Mouse (Mus musculus) lung, adult 2 months (tissue): ENCODE measurements at regions not wholly inside any gene's neighbourhood (a gene's known extent, or its start where the extent isn't known, plus 50 kb on each side); places are given as distances from the start of the nearest gene placed in this dataset.

ENCODE experiments used
- DNase-seq: peaks from one replicate; pipeline ENCODE4 v3.0.0; 2022
- H3K4me1 ChIP-seq: fragments of 200-500 bp; 2 replicates; pipeline ENCODE4 v1.6.1; 2011; ENCODE audit warnings: low read length; ENCODE audit not compliant: control insufficient read depth, insufficient read depth
- H3K4me3 ChIP-seq: fragments of 200-500 bp; replicated peaks from 2 replicates; pipeline ENCODE3; 2011; ENCODE audit warnings: low read depth, mild to moderate bottlenecking, control low read depth, low read length; ENCODE audit errors: extremely low read depth
- CTCF ChIP-seq: fragments of 200-500 bp; IDR thresholded peaks from 2 replicates; pipeline ENCODE4 v1.5.1; 2011; ENCODE audit warnings: mild to moderate bottlenecking, low read length, control low read depth; ENCODE audit not compliant: insufficient read depth
- POLR2A ChIP-seq: fragments of 200-500 bp; IDR thresholded peaks from 2 replicates; pipeline ENCODE4 v1.6.1; 2011; ENCODE audit warnings: low read depth, mild to moderate bottlenecking, control low read depth, low read length, borderline replicate concordance; ENCODE audit errors: extremely low read depth
- WGBS: fragments of 180-500 bp; shearing (Covaris S2); methylation state at CpG from one replicate; pipeline ENCODE4 v1.1.7; 2018; 5-methylcytosine and 5-hydroxymethylcytosine counted together

DNA sequence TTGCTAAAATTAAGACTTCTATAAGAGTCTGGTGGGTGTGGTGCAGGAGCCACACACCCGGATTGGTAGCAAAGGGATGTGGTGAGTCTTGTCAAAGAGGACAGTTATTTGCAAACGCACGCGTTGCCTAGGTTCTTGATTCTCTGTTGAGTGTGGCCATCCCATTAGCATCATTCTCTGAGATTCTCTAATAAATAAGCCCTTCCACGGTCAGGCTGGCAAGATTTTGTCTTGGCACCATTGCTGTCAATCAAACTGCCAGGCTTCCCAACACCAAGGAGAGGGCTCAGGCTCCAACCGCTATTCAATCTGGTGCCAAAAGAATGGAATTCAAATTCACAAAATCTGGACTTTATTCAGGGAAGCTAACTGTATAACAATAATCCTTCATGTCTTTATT lies 84.6 kb upstream of the Nphp3 start:
- no peak overlapping the region for H3K4me3 ChIP-seq
- no peak for DNase-seq
- H3K4me1 ChIP-seq, result no peaks in the 10 kb centered on the region
- no peak for TF ChIP-seq CTCF
- no peak for TF ChIP-seq POLR2A
- WGBS, result 88% methylated on average over 6 of the region's 6 CpGs

DNA sequence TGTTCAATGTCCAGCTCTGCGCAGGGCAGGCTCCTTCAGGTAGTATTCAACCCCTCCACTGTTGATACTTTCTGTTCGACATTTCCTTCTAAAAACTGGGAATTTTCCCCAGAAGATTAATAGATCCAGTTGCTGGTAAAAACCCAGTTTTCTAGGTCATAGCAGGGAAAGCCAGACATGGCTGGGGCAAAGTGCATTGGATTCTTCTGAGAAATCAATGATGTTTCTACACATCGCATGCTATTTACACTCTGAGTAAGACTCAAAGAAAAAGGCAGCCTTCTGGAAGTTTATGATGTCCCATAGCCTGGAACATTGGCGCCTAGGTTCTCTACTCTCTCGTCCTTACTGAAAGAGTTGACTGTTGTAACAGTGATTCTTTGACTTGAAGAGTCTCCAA lies 80.0 kb upstream of the Nphp3 start:
- 91% methylated on average over 5 of the region's 5 CpGs for WGBS
- DNase-seq, result no peak
- TF ChIP-seq CTCF, result no peak
- no peak for TF ChIP-seq POLR2A
- H3K4me3 ChIP-seq, result no peak overlapping the region
- no peaks in the 10 kb centered on the region for H3K4me1 ChIP-seq

DNA sequence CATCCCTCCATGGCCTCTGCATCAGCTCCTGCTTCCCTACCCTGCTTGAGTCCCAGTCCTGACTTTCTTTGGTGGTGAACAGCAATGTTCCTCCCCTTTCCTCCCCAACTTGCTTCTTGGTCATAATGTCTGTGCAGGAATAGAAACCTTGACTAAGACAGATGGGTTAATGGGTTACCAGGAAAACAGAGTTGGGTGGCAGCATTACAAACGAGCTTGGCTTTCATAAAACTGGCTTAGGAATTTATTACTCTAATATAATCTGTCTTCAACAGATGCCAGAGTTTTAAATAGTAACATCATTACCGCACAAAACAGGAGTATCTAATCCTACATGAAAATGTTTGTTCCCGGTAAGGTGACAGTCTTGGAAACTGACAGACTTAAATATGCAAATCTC lies 77.7 kb upstream of the Nphp3 start:
- Histone ChIP-seq H3K4me3 (no peak overlapping the region), H3K4me1 (no peaks in the 10 kb centered on the region)
- no peak for TF ChIP-seq POLR2A
- DNase-seq, result no peak
- 58% methylated on average over 3 of the region's 3 CpGs for WGBS

DNA sequence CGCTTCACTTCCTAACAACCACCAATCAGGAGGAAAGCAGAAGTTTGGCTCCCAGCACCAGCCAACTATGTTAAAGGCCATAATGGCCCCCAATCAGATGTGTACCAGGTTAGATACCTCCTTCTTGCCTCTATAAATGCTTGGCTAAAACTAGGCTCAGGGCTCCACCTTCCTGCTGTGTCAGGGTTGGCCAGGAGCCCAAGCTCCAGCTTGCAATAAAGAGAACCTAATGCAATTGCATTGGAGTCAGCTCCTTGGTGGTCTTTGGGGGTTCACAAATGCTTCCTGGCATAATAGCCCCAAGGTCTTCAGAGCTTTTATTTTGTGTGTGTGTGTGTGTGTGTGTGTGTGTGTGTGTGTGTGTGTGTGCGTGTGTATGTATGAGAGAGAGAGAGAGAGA lies 76.9 kb upstream of the Nphp3 start:
- WGBS, result 81% methylated on average over 2 of the region's 2 CpGs
- Histone ChIP-seq H3K4me3 (no peak overlapping the region), H3K4me1 (no peaks in the 10 kb centered on the region)
- TF ChIP-seq CTCF, result no peak
- TF ChIP-seq POLR2A, result no peak
- no peak for DNase-seq

DNA sequence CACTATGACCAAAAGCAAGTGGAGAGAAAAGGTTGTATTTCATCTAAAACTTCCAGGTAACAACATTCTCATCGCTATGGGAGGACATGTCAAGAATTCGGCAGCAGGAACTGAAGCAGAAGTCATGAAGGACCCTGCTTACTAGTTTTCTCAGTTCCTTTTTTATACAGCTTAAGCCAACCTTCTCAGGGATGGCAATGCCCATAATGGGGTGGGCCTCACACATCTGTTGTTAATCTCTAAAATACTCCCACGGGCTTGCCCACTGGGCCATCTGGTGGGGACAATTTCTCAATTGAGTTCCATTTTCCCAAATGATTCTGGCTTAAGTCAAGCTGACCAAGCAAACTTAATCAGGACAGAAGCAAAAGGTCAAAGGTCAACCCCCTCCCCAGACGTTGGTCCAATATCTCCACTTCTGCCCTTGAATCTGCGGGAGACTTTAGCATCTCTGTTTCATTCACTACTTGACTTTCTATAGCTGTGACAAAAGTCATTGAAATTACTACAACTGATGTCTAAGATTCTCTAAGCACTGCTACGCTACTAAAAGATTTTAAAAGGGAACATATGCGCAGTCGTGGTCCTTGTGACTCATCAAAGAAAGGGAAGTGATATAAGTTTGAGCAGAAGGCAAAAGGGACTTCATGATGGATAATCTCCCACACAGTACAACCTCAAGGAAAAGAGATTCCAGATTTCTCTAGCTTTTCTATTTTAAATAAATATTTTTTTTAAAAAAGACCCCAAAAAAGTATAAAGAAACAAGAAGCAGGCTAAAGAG lies 73.4 kb upstream of the Nphp3 start:
- DNase-seq, result no peak

DNA sequence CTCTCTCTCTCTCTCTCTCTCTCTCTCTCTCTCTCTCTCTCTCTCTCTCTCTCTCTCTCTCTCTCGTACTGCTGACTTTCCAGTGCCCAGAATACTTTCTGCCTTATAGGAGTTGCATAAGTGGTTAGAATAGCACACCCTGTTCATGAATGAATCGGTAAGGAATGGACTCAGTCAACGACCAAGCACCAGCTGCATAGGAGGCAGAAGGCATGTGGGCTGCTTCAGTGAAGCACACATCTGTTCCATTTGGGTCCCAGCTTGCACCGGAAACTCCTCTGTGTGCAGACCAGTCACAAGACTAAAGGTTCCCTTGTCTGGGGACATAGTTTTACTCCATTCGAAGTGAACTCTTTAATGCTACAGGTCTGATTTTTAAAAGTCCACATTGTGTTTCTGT lies 64.3 kb upstream of the Nphp3 start:
- no peak for TF ChIP-seq POLR2A
- TF ChIP-seq CTCF, result no peak

More for the DNA sequence above, 73.4 kb upstream of the Nphp3 start:
- WGBS, result 79% methylated on average over 8 of the region's 8 CpGs
- no peak overlapping the region for H3K4me3 ChIP-seq
- TF ChIP-seq POLR2A, result no peak
- no peaks in the 10 kb centered on the region for H3K4me1 ChIP-seq

DNA sequence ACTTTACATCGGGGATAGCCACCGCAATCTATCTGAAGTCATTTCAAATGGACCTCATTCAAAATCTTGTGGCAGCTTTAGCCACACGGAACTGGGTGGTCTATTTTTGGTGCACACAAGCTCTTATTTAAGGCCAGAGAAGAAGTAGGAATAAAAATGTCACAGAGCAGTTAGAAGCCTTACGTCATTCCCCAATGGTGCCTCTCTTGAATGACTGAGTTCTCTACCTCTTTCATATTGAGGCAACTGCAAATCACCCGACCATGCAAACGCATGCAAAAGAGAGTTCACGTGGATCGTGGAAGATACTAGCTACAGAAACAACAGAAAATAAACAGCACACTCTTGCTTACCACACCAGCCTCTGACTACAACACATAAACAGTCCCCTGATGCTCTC lies 62.3 kb upstream of the Nphp3 start:
- no peak overlapping the region for H3K4me3 ChIP-seq
- H3K4me1 ChIP-seq, result no peaks in the 10 kb centered on the region
- no peak for TF ChIP-seq CTCF
- no peak for TF ChIP-seq POLR2A
- 81% methylated on average over 8 of the region's 8 CpGs for WGBS
- no peak for DNase-seq

More for the DNA sequence above, 64.3 kb upstream of the Nphp3 start:
- DNase-seq, result no peak
- Histone ChIP-seq H3K4me1 (no peaks in the 10 kb centered on the region), H3K4me3 (no peak overlapping the region)
- 66% methylated on average over 5 of the region's 5 CpGs for WGBS

- 85% methylated on average over 6 of the region's 6 CpGs for WGBS
- TF ChIP-seq POLR2A (no peak), CTCF (no peak)
- no peak for DNase-seq
- no peak overlapping the region for H3K4me3 ChIP-seq
- no peaks in the 10 kb centered on the region for H3K4me1 ChIP-seq
Observed at GRCm38 (mm10) chr9:103940506-103940905, 61.8 kb upstream of the Nphp3 start.

- Histone ChIP-seq H3K4me3 (no peak overlapping the region), H3K4me1 (no peaks in the 10 kb centered on the region)
- DNase-seq, result no peak
- 86% methylated on average over 20 of the region's 20 CpGs for WGBS
- TF ChIP-seq POLR2A (no peak), CTCF (no peak)
Observed at GRCm38 (mm10) chr9:103941176-103941900, 61.0 kb upstream of the Nphp3 start.

- 94% methylated on average over 11 of the region's 11 CpGs for WGBS
- no peak for DNase-seq
- H3K4me1 ChIP-seq, result no peaks in the 10 kb centered on the region
- H3K4me3 ChIP-seq, result no peak overlapping the region
- TF ChIP-seq CTCF (no peak), POLR2A (no peak)
Observed at GRCm38 (mm10) chr9:103941901-103942260, 60.5 kb upstream of the Nphp3 start.

- H3K4me3 ChIP-seq, result no peak overlapping the region
- no peak for TF ChIP-seq POLR2A
- no peak for TF ChIP-seq CTCF
- H3K4me1 ChIP-seq, result no peaks in the 10 kb centered on the region
- 78% methylated on average over 11 of the region's 11 CpGs for WGBS
- no peak for DNase-seq
Observed at GRCm38 (mm10) chr9:103945406-103945805, 56.9 kb upstream of the Nphp3 start.
